Mouse (Mus musculus): ENCODE measurements around the gene Tab1. TPM values are rescaled to one million over a fixed set of nuclear protein-coding genes. Genes with fewer than 3 reads are reported as not detected.
A peak's percentile ranks its signal among the peaks of the same experiment; 100 is the strongest.

The Tab1 gene
- polyA plus RNA-seq, 1 experiment from 2014 or later, result 21.6 TPM

DNA sequence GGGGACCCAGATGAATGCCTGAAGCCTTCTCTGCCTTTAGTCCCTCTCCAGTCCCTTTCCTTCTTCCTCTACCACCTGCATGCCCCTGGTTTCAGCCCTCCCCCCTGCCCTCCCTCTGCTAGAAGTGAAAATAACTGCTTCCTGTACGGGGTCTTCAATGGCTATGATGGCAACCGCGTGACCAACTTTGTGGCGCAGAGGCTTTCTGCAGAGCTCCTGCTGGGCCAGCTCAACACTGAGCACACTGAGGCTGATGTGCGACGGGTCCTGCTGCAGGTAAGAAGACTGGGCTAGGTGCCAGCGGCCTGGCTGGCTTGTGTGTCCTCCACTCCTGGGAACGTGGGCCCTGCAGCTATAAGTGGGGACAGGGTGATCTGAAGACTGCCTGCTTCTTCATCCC, 15.6 kb downstream of the Tab1 start:
- Histone ChIP-seq H3K27ac (ENCODE audit: low read depth, low read length) (no peak overlapping the region), H3K36me3 (ENCODE audit: control insufficient read depth, insufficient read depth, low read length) (0 out of 2 replicates have a peak, but pooled peaks cover 2% of the 10 kb centered on the region), H3K4me3 (ENCODE audit: low read depth, low read length) (no peak overlapping the region), H3K27me3 (ENCODE audit: control insufficient read depth, insufficient read depth, low read length) (no peaks in the 10 kb centered on the region), H3K4me2 (replicated peaks; ENCODE audit: low read depth, low read length) (no peak overlapping the region), H3K9ac (ENCODE audit: low read depth, low read length) (no peak overlapping the region), H3K4me1 (replicated peaks; ENCODE audit: control insufficient read depth, insufficient read depth, low read length) (no peaks in the 10 kb centered on the region), H3K9me3 (ENCODE audit: control insufficient read depth, low read length) (no peaks in the 10 kb centered on the region)
- WGBS, result 88% methylated on average over 8 of the region's 8 CpGs
- DNase-seq (ENCODE audit: low spot score), result no peak
- no peak for ATAC-seq (ENCODE audit: low FRiP score)

- Histone ChIP-seq H3K4me3 (ENCODE audit: low read depth, low read length) (no peak overlapping the region), H3K27ac (ENCODE audit: low read depth, low read length) (no peak overlapping the region), H3K9ac (ENCODE audit: low read depth, low read length) (no peak overlapping the region), H3K36me3 (ENCODE audit: control insufficient read depth, insufficient read depth, low read length) (0 out of 2 replicates have a peak, but pooled peaks cover 2% of the 10 kb centered on the region), H3K4me1 (replicated peaks; ENCODE audit: control insufficient read depth, insufficient read depth, low read length) (no peaks in the 10 kb centered on the region), H3K4me2 (replicated peaks; ENCODE audit: low read depth, low read length) (no peak overlapping the region), H3K27me3 (ENCODE audit: control insufficient read depth, insufficient read depth, low read length) (no peaks in the 10 kb centered on the region), H3K9me3 (ENCODE audit: control insufficient read depth, low read length) (no peaks in the 10 kb centered on the region)
- 94% methylated on average over 7 of the region's 7 CpGs for WGBS
- DNase-seq (ENCODE audit: low spot score), result no peak
- ATAC-seq (ENCODE audit: low FRiP score), result no peak
Observed at GRCm38 (mm10) chr15:80149517-80149916, 16.6 kb downstream of the Tab1 start.

DNA sequence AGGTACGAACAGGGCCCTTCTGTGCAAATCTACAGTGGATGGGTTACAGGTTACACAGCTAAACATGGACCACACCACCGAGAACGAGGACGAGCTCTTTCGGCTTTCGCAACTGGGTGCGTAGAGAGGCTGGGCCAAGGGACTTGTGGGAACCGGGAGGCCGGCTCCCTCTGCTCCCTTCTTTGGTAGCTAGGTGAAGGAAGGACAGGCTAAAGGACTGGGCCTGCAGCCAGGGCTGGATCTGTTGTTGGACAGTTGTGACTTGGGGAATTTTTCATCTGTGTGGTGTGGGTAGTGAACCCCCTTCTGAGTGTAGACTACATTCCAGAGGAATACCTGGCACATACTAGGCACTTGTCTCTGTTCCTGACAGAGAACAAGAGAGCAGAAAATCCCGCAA, 19.7 kb downstream of the Tab1 start:
- no peak for ATAC-seq (ENCODE audit: low FRiP score)
- Histone ChIP-seq H3K4me1 (replicated peaks; ENCODE audit: control insufficient read depth, insufficient read depth, low read length) (no peaks in the 10 kb centered on the region), H3K9me3 (ENCODE audit: control insufficient read depth, low read length) (no peaks in the 10 kb centered on the region), H3K4me3 (ENCODE audit: low read depth, low read length) (no peak overlapping the region), H3K27me3 (ENCODE audit: control insufficient read depth, insufficient read depth, low read length) (no peaks in the 10 kb centered on the region), H3K36me3 (ENCODE audit: control insufficient read depth, insufficient read depth, low read length) (peaks cover 9% of the 10 kb centered on the region; the same call in 1 of the 2 replicates), H3K27ac (ENCODE audit: low read depth, low read length) (no peak overlapping the region), H3K9ac (ENCODE audit: low read depth, low read length) (no peak overlapping the region), H3K4me2 (replicated peaks; ENCODE audit: low read depth, low read length) (no peak overlapping the region)
- no peak for DNase-seq (ENCODE audit: low spot score)
- WGBS, result 89% methylated on average over 10 of the region's 10 CpGs

DNA sequence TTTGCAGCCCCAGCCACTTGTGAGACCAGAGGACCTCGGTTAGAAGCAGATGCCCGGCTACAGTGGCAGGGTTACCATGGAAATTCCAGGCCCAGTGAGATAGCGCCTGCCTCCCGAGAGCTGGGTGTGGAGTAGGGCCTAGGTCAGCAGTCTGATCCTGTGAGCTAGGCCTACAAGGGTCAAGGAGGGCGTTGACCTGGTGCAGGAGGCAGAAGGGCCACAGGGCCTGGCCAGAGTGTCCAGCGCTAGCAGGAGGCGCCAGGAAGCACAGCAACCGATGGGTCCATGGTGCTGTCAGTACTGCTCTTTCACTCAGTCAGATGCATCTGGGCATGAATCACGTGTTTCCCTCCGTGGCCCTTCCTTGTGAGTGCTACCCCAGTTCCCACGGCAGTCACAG, 20.8 kb downstream of the Tab1 start:
- Histone ChIP-seq H3K4me1 (replicated peaks; ENCODE audit: control insufficient read depth, insufficient read depth, low read length) (no peaks in the 10 kb centered on the region), H3K27ac (ENCODE audit: low read depth, low read length) (no peak overlapping the region), H3K4me3 (ENCODE audit: low read depth, low read length) (no peak overlapping the region), H3K9ac (ENCODE audit: low read depth, low read length) (no peak overlapping the region), H3K4me2 (replicated peaks; ENCODE audit: low read depth, low read length) (no peak overlapping the region), H3K27me3 (ENCODE audit: control insufficient read depth, insufficient read depth, low read length) (no peaks in the 10 kb centered on the region), H3K36me3 (ENCODE audit: control insufficient read depth, insufficient read depth, low read length) (peaks cover 14% of the 10 kb centered on the region), H3K9me3 (ENCODE audit: control insufficient read depth, low read length) (no peaks in the 10 kb centered on the region)
- ATAC-seq (ENCODE audit: low FRiP score) (no peak), DNase-seq (ENCODE audit: low spot score) (no peak)
- WGBS, result 77% methylated on average over 11 of the region's 11 CpGs

DNA sequence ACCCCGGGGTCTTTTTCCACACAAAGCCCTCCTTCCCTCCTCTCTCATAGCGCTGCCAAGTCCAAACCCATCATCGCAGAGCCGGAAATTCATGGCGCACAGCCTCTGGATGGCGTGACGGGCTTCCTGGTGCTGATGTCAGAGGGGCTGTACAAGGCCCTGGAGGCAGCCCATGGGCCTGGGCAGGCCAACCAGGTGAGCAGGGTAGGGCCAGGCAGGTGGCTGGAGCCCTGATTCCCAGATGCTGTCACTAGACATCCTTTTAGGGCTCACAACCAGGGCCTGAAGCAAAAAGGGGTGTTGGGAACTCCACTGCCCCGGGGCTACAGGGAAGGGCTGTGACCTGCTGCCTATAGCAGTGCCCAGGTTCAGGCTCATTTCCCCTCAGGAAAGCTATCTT, 22.8 kb downstream of the Tab1 start:
- Histone ChIP-seq H3K4me1 (replicated peaks; ENCODE audit: control insufficient read depth, insufficient read depth, low read length) (0 out of 2 replicates have a peak, but pooled peaks cover 3% of the 10 kb centered on the region), H3K27ac (ENCODE audit: low read depth, low read length) (no peak overlapping the region), H3K4me2 (replicated peaks; ENCODE audit: low read depth, low read length) (no peak overlapping the region), H3K36me3 (ENCODE audit: control insufficient read depth, insufficient read depth, low read length) (peaks cover 14% of the 10 kb centered on the region), H3K9me3 (ENCODE audit: control insufficient read depth, low read length) (no peaks in the 10 kb centered on the region), H3K9ac (ENCODE audit: low read depth, low read length) (no peak overlapping the region), H3K4me3 (ENCODE audit: low read depth, low read length) (no peak overlapping the region), H3K27me3 (ENCODE audit: control insufficient read depth, insufficient read depth, low read length) (no peaks in the 10 kb centered on the region)
- ATAC-seq (ENCODE audit: low FRiP score), result no peak
- no peak for DNase-seq (ENCODE audit: low spot score)
- WGBS, result 95% methylated on average over 8 of the region's 8 CpGs

- Histone ChIP-seq H3K4me2 (replicated peaks; ENCODE audit: low read depth, low read length) (no peak overlapping the region), H3K27ac (ENCODE audit: low read depth, low read length) (no peak overlapping the region), H3K4me1 (replicated peaks; ENCODE audit: control insufficient read depth, insufficient read depth, low read length) (0 out of 2 replicates have a peak, but pooled peaks cover 3% of the 10 kb centered on the region), H3K4me3 (ENCODE audit: low read depth, low read length) (no peak overlapping the region), H3K36me3 (ENCODE audit: control insufficient read depth, insufficient read depth, low read length) (peaks cover 19% of the 10 kb centered on the region), H3K9ac (ENCODE audit: low read depth, low read length) (no peak overlapping the region), H3K9me3 (ENCODE audit: control insufficient read depth, low read length) (no peaks in the 10 kb centered on the region), H3K27me3 (ENCODE audit: control insufficient read depth, insufficient read depth, low read length) (no peaks in the 10 kb centered on the region)
- 93% methylated on average over 22 of the region's 22 CpGs for WGBS
- ATAC-seq (ENCODE audit: low FRiP score) (no peak), DNase-seq (ENCODE audit: low spot score) (no peak)
Observed at GRCm38 (mm10) chr15:80157197-80157943, 24.4 kb downstream of the Tab1 start.

DNA sequence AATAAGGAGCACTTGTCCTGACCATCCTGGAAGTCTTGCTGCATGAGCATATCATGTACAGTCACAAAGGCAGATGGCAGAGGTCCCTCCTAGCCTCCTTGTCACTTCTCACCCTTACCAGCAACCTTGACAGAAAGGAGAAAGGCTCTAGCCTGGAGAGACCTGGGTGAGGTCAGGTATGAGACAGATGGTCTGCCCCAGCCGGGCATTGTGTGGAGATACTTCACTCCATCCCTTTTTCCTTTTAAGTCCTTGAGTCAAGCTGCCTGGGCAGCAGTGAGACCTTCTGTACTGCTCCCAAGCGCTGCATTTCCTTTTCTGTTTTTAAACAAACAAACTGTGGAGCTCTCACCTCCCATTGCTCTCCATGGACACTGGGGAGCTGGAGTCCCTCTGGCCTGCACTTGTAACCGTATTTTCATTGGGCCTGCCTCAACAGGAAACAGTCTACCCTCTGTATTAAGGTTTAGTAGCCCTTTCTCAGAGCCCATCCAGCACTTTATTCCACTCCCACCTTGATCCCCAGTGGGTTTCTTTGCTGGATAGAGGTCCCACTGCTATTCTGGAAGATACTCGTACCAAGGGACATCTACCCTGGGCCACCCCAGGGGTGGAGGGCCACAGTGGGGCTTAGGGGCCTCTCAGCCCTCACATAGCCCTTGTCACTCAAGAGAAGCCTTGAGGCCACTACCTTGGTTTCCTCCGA, 25.2 kb downstream of the Tab1 start:
- no peak for ATAC-seq (ENCODE audit: low FRiP score)
- no peak overlapping the region for H3K4me3 ChIP-seq (ENCODE audit: low read depth, low read length)
- H3K4me1 ChIP-seq (replicated peaks; ENCODE audit: control insufficient read depth, insufficient read depth, low read length), result 0 out of 2 replicates have a peak, but pooled peaks cover 3% of the 10 kb centered on the region
- no peak overlapping the region for H3K9ac ChIP-seq (ENCODE audit: low read depth, low read length)
- no peaks in the 10 kb centered on the region for H3K27me3 ChIP-seq (ENCODE audit: control insufficient read depth, insufficient read depth, low read length)
- 68% methylated on average over 5 of the region's 5 CpGs for WGBS
- H3K4me2 ChIP-seq (replicated peaks; ENCODE audit: low read depth, low read length), result no peak overlapping the region
- no peaks in the 10 kb centered on the region for H3K9me3 ChIP-seq (ENCODE audit: control insufficient read depth, low read length)
- H3K27ac ChIP-seq (ENCODE audit: low read depth, low read length), result no peak overlapping the region
- no peak for DNase-seq (ENCODE audit: low spot score)
- H3K36me3 ChIP-seq (ENCODE audit: control insufficient read depth, insufficient read depth, low read length), result peaks cover 17% of the 10 kb centered on the region

- no peak overlapping the region for H3K4me2 ChIP-seq (replicated peaks; ENCODE audit: low read depth, low read length)
- H3K9ac ChIP-seq (ENCODE audit: low read depth, low read length), result no peak overlapping the region
- no peaks in the 10 kb centered on the region for H3K27me3 ChIP-seq (ENCODE audit: control insufficient read depth, insufficient read depth, low read length)
- ATAC-seq (ENCODE audit: low FRiP score) (no peak), DNase-seq (ENCODE audit: low spot score) (no peak)
- 54% methylated on average over 4 of the region's 4 CpGs for WGBS
- 0 out of 2 replicates have a peak overlapping the region, but pooled peaks have one; percentile 1 for H3K27ac ChIP-seq (ENCODE audit: low read depth, low read length)
- H3K9me3 ChIP-seq (ENCODE audit: control insufficient read depth, low read length), result no peaks in the 10 kb centered on the region
- 0 out of 2 replicates have a peak, but pooled peaks cover 3% of the 10 kb centered on the region for H3K4me1 ChIP-seq (replicated peaks; ENCODE audit: control insufficient read depth, insufficient read depth, low read length)
- H3K36me3 ChIP-seq (ENCODE audit: control insufficient read depth, insufficient read depth, low read length), result peaks cover 17% of the 10 kb centered on the region
- H3K4me3 ChIP-seq (ENCODE audit: low read depth, low read length), result no peak overlapping the region
Observed at GRCm38 (mm10) chr15:80158707-80159090, 25.8 kb downstream of the Tab1 start.
